Mouse (Mus musculus) heart, embryonic 14.5 days (tissue): ENCODE measurements around the gene Mdfi. TPM values are rescaled to one million over a fixed set of nuclear protein-coding genes. Genes with fewer than 3 reads are reported as not detected.
"Not testable (repeated sequence)": the region's sequence is repeated elsewhere in the genome, so short reads cannot be mapped to it uniquely, and the experiment has no call there.

Source experiments
- ATAC-seq: fragments of 200-750 bp; cut with Nextera tagmentation; 2 replicates; pipeline ENCODE4 v1.8.0; 2017; ENCODE audit warnings: low read depth, moderate TSS enrichment; ENCODE audit not compliant: insufficient number of reproducible peaks, insufficient read depth, low FRiP score
- H3K27ac ChIP-seq, 2 experiments: fragments of 200-500 bp in 1 of 2; fragments of 300-500 bp in 1 of 2; sonication (generic) in 1 of 2; replicated peaks in 1 of 2; 2 replicates each; pipeline ENCODE4 v1.5.1; 2012 to 2014; ENCODE audit warnings: low read depth in 2 of 2, low read length in 2 of 2, control low read depth in 1 of 2, mild to moderate bottlenecking in 1 of 2, mixed read lengths in 1 of 2; ENCODE audit not compliant: control insufficient read depth in 1 of 2, insufficient read depth in 1 of 2
- H3K27me3 ChIP-seq: fragments of 300-500 bp; sonication (generic); 2 replicates; pipeline ENCODE4 v1.6.1; 2014; ENCODE audit warnings: mild to moderate bottlenecking, low read length, control low read depth; ENCODE audit not compliant: control insufficient read depth, insufficient read depth
- H3K36me3 ChIP-seq: fragments of 300-500 bp; sonication (generic); 2 replicates; pipeline ENCODE4 v1.6.1; 2014; ENCODE audit warnings: mild to moderate bottlenecking, control low read depth, low read length, mixed read lengths; ENCODE audit not compliant: control insufficient read depth, insufficient read depth
- H3K4me1 ChIP-seq, 2 experiments: fragments of 200-500 bp in 1 of 2; fragments of 300-500 bp in 1 of 2; sonication (generic) in 1 of 2; 2 replicates each; pipeline ENCODE4 v1.6.1; 2012 to 2014; ENCODE audit warnings: low read length in 2 of 2, control low read depth in 1 of 2, mixed read lengths in 1 of 2; ENCODE audit not compliant: control insufficient read depth in 2 of 2, insufficient read depth in 2 of 2
- H3K4me2 ChIP-seq: fragments of 300-500 bp; sonication (generic); 2 replicates; pipeline ENCODE4 v1.6.1; 2014; ENCODE audit warnings: mild to moderate bottlenecking, low read length
- H3K4me3 ChIP-seq, 2 experiments: fragments of 200-500 bp in 1 of 2; fragments of 300-500 bp in 1 of 2; sonication (generic) in 1 of 2; 2 replicates each; pipeline ENCODE4 v1.5.1; 2012 to 2014; ENCODE audit warnings: low read length in 2 of 2, mild to moderate bottlenecking in 2 of 2, control low read depth in 1 of 2, low read depth in 1 of 2, moderate library complexity in 1 of 2; ENCODE audit not compliant: control insufficient read depth in 1 of 2, insufficient read depth in 1 of 2
- H3K9ac ChIP-seq: fragments of 300-500 bp; sonication (generic); 2 replicates; pipeline ENCODE4 v1.6.1; 2014; ENCODE audit warnings: mild to moderate bottlenecking, low read length
- H3K9me3 ChIP-seq: fragments of 300-500 bp; sonication (generic); 2 replicates; pipeline ENCODE4 v1.6.1; 2016; ENCODE audit warnings: low read length, control low read depth; ENCODE audit not compliant: control insufficient read depth
- WGBS: fragments of 180-500 bp; shearing (Covaris S2); extraction: QIAGEN DNeasy Blood & Tissue Kit; methylation state at CpG from one replicate; pipeline ENCODE4 v1.1.7; 2014; 5-methylcytosine and 5-hydroxymethylcytosine counted together
- polyA plus RNA-seq: library from polyadenylated mRNA; unstranded; fragments of >200 nt; fragmentation: Nextera tagmentation; extraction: Ambion mirVana; gene quantifications from 2 replicates; pipeline ENCODE4 v1.2.1, GENCODE M21; 2014

The Mdfi gene
- polyA plus RNA-seq, 1 experiment from 2014 or later: 26.3 TPM

DNA sequence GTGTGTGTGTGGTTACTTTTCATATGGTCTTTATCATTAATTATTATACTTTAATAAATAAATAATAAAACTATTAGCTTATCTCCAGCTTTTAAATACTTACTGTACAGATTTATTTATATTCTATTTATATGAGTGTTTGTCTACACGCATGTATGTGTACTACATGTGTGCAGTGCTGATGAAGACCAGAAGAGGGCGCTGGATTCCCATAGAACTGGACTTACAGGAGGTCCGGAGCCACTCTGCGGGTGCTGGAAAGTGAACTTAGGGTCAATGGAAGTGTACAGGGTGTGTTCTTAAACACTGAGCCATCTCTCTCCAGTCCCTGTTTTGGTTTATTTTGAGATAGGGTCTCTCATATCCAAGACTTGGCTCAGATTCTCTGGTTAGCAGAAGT lies 21.1 kb upstream of the Mdfi start:
- 73% methylated on average over 4 of the region's 4 CpGs for WGBS
- no peak for ATAC-seq

DNA sequence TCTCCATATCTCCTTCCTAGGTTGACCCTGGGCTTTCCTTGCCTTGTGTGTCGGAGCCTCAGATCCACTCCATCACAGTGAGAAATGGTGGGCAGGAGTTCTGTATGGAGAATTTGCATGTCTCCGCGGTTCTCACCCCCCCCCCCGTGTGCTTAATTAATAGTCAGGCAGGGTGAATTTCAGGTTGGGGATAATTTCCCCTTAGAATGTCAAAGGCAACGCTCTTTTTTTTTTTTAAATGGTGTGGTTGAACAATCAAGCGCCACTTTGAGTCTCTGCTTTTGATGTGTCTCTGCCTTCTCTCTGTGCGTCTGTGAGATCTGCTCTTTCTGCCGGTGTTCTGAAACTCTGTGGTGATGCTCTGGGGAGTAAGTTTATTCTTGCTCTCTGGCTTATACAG lies 20.4 kb upstream of the Mdfi start:
- no peak overlapping the region for H3K4me3 ChIP-seq
- peaks cover 13 to 21% of the 10 kb centered on the region in 2 experiments for H3K4me1 ChIP-seq
- H3K27me3 ChIP-seq: no peaks in the 10 kb centered on the region
- no peaks in the 10 kb centered on the region for H3K36me3 ChIP-seq
- ATAC-seq: no peak
- H3K4me2 ChIP-seq: no peak overlapping the region
- 0 out of 2 replicates have a peak, but pooled peaks cover 10% of the 10 kb centered on the region for H3K9me3 ChIP-seq
- no peak overlapping the region for H3K27ac ChIP-seq
- no peak overlapping the region for H3K9ac ChIP-seq
- WGBS: 86% methylated on average over 8 of the region's 8 CpGs

More for the DNA sequence above, 21.1 kb upstream of the Mdfi start:
- H3K4me3 ChIP-seq: no peak overlapping the region
- 0 out of 2 replicates have a peak, but pooled peaks cover 10% of the 10 kb centered on the region for H3K9me3 ChIP-seq
- H3K36me3 ChIP-seq: no peaks in the 10 kb centered on the region
- no peaks in the 10 kb centered on the region for H3K27me3 ChIP-seq
- no peak overlapping the region for H3K4me2 ChIP-seq
- H3K4me1 ChIP-seq: peaks cover 9 to 18% of the 10 kb centered on the region in 2 experiments
- H3K9ac ChIP-seq: no peak overlapping the region
- no peak overlapping the region for H3K27ac ChIP-seq

DNA sequence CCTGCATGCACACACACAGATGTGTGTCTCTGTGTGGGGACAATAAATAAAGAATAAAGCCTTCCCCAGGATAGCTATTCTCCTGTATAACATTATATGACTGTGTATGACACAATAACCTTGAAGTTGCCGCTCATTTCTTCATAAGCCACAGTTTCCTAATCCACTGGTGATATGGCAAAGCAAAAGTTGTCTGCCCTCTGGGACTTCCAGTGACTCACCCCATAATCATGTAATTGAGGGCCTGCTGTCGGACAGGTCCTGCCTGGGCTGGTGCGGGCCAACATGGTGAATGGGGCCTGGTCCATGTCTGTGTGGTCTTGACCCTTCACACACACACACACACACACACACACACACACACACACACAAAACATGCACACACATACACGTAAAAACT lies 19.3 kb upstream of the Mdfi start:
- Histone ChIP-seq H3K4me3 (no peak overlapping the region), H3K9me3 (0 out of 2 replicates have a peak, but pooled peaks cover 10% of the 10 kb centered on the region), H3K4me2 (no peak overlapping the region), H3K27ac (no peak overlapping the region), H3K27me3 (no peaks in the 10 kb centered on the region), H3K9ac (no peak overlapping the region), H3K36me3 (no peaks in the 10 kb centered on the region), H3K4me1 (peaks cover 18 to 26% of the 10 kb centered on the region in 2 experiments)
- 64% methylated on average over 4 of the region's 4 CpGs for WGBS
- no peak for ATAC-seq

DNA sequence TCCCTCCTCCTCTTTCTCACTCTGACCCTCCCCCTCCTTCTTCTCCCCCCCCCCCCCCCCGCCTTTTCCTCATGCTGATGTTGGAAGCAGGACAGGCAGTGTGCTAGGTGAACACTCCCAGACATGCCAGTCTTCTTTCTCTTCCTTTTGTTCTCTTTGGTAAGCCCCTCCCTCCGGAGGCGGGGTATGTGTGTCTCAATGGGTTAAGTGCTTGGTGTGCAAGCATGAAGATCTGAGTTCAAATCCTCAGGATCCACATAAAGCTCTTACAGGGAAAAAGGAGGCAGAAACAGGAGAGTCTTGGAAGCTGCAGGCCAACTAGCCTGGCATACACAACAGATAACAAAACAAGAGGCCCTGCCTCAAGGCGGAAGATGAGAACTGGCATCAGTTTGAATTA lies 18.8 kb upstream of the Mdfi start:
- no peaks in the 10 kb centered on the region for H3K36me3 ChIP-seq
- H3K9ac ChIP-seq: no peak overlapping the region
- WGBS: 98% methylated on average over 3 of the region's 4 CpGs
- no peaks in the 10 kb centered on the region for H3K27me3 ChIP-seq
- H3K4me1 ChIP-seq: peaks cover 18 to 26% of the 10 kb centered on the region in 2 experiments
- no peak overlapping the region for H3K4me2 ChIP-seq
- no peak overlapping the region for H3K27ac ChIP-seq
- no peak for ATAC-seq
- no peak overlapping the region for H3K4me3 ChIP-seq
- 0 out of 2 replicates have a peak, but pooled peaks cover 10% of the 10 kb centered on the region for H3K9me3 ChIP-seq

DNA sequence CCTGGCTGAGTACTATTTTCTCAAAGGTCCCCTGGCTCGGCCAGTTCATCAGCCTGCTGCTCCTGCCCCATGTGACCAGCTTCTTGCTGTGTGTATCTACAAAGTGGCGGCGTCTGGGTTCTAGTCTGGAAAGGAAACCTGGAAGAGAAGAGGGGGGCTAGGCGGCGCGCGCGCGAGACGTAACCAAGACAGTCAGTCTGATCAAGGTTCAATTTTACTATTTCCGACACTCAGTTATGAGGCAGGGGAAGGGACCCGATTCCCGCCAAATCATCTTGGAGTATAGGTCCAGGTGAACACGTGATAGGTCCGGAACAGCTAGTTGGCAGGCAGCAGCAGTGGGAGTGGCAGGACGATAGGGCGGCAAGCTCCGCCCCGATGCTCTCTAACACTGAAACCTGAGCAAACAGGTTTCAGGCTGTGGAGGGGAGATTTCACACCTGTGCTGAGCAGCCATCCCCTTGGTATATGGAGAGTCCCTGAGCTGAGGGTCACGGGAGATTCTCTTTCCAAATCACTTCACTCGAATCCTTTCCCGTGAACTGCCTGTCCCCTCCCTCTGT lies 17.4 kb upstream of the Mdfi start:
- Histone ChIP-seq H3K4me1 (peaks cover 18 to 26% of the 10 kb centered on the region in 2 experiments), H3K4me2 (peak overlapping the region; percentile 59), H3K4me3 (peak overlapping the region in 1 of 2 experiments; percentile 17; a peak in 2 of 4 replicates), H3K9ac (peak overlapping the region; percentile 45; the same call in 1 of the 2 replicates)
- H3K27ac ChIP-seq, H3K27me3 ChIP-seq, H3K36me3 ChIP-seq, H3K9me3 ChIP-seq: not testable (repeated sequence)
- WGBS: 8% methylated on average over 22 of the region's 22 CpGs
- 0 out of 2 replicates have a peak, but pooled peaks have one; percentile 11 for ATAC-seq

DNA sequence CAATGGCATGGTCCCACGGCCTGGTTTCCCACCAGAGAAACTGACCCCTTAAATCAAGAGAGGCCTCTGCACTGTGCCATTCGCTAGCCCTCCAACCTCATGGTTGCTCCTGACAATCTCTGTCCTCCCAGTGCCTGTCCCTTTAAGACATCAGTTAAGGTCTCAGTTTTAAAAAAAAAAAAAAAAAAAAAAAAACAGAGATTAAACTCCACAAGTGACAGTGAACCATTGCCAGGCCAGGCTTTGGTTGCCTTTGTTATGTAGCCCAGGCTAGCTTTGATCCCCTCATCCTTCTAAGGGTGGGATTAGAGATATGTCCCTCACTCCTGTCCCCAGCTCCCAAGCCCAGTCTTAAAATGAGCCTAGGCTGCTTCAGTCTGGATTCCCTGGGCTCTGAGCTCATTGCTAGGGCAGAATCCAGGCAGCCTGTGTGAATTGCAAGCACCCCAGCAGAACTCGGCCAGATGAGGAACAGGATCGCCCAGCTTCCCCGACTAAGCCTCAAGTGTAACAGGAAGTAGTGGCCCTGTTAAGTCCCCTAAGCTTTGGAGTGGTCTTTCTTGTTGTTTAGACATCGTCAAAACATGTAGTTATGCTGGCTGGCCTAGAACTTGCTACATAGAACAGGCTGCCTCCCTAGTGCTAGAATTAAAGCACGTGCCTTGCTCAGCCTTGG lies 16.3 kb upstream of the Mdfi start:
- H3K36me3 ChIP-seq: no peaks in the 10 kb centered on the region
- H3K4me1 ChIP-seq: peaks cover 18 to 28% of the 10 kb centered on the region in 2 experiments
- no peak for ATAC-seq
- peak overlapping the region; percentile 27; the same call in 1 of the 2 replicates for H3K4me2 ChIP-seq
- H3K9ac ChIP-seq: peak overlapping the region; percentile 43; the same call in 1 of the 2 replicates
- H3K9me3 ChIP-seq: 0 out of 2 replicates have a peak, but pooled peaks cover 3% of the 10 kb centered on the region
- H3K27ac ChIP-seq: peak overlapping the region; percentile 94 to 96
- 72% methylated on average over 7 of the region's 7 CpGs for WGBS
- H3K27me3 ChIP-seq: no peaks in the 10 kb centered on the region
- H3K4me3 ChIP-seq: no peak overlapping the region

DNA sequence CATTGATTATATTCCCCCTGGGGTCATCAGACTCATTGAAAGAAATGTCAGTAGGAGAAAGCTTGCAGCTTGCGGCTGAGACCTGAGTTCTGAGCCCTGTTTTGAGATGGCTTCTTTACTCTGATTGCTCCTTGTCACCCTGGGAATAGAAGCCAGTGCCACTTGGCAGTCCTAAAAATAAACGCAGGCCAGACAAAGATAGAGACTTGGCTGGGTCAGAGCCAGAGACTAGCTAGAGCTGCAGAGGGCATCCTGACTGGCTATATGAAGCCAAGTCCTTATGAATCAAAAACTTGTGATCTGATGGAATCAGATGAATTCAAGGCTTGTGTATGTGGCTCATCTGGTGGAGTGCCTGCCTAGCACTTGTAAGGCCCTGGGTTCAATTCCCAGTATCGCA lies 15.5 kb upstream of the Mdfi start:
- ATAC-seq: peak; percentile 60; the same call in 1 of the 2 replicates
- no peaks in the 10 kb centered on the region for H3K27me3 ChIP-seq
- H3K4me3 ChIP-seq: no peak overlapping the region
- H3K36me3 ChIP-seq: no peaks in the 10 kb centered on the region
- peak overlapping the region; percentile 94 to 96 for H3K27ac ChIP-seq
- peak overlapping the region; percentile 27; the same call in 1 of the 2 replicates for H3K4me2 ChIP-seq
- H3K9me3 ChIP-seq: no peaks in the 10 kb centered on the region
- peaks cover 18 to 31% of the 10 kb centered on the region in 2 experiments for H3K4me1 ChIP-seq
- 0 out of 2 replicates have a peak overlapping the region, but pooled peaks have one; percentile 40 for H3K9ac ChIP-seq
- 33% methylated on average over 3 of the region's 3 CpGs for WGBS
